Mouse (Mus musculus) right cerebral cortex, adult 2 months (tissue): ENCODE measurements around the gene Caln1.

ENCODE experiments used
- DNase-seq, 2 experiments: peaks; one replicate each; pipeline ENCODE4 v3.0.0; 2021 to 2022; ENCODE audit warnings: low spot score in 2 of 2

Caln1 gene

GRCm38 (mm10) chr5:130812556-130812955 is 443.3 kb downstream of the Caln1 start:
- DNase-seq, result peak in 1 of 2 experiments; percentile 12

- DNase-seq, result no peak
Measured at GRCm38 (mm10) chr5:130813089-130813488, 443.8 kb downstream of the Caln1 start.

- DNase-seq, result no peak
Measured at GRCm38 (mm10) chr5:130815352-130815751, 446.1 kb downstream of the Caln1 start.

GRCm38 (mm10) chr5:130820021-130820648 is 450.9 kb downstream of the Caln1 start:
- no peak for DNase-seq

GRCm38 (mm10) chr5:130820661-130821060 is 451.4 kb downstream of the Caln1 start:
- no peak for DNase-seq

GRCm38 (mm10) chr5:130825797-130826196 is 456.5 kb downstream of the Caln1 start:
- DNase-seq, result no peak

- DNase-seq, result no peak
Measured at GRCm38 (mm10) chr5:130848562-130848961, 479.3 kb downstream of the Caln1 start.

- no peak for DNase-seq
Measured at GRCm38 (mm10) chr5:130849610-130850009, 480.4 kb downstream of the Caln1 start.

- no peak for DNase-seq
Measured at GRCm38 (mm10) chr5:130852182-130852581, 482.9 kb downstream of the Caln1 start.

- peak; percentile 90 to 92 for DNase-seq
Measured at GRCm38 (mm10) chr5:130853371-130853770, 484.1 kb downstream of the Caln1 start.

GRCm38 (mm10) chr5:130854430-130854829 is 485.2 kb downstream of the Caln1 start:
- peak; percentile 76 to 81 for DNase-seq

GRCm38 (mm10) chr5:130858148-130858547 is 488.9 kb downstream of the Caln1 start:
- DNase-seq, result peak; percentile 47 to 75

- no peak for DNase-seq
Measured at GRCm38 (mm10) chr5:130858706-130859105, 489.5 kb downstream of the Caln1 start.

- DNase-seq, result no peak
Measured at GRCm38 (mm10) chr5:130859736-130860135, 490.5 kb downstream of the Caln1 start.

GRCm38 (mm10) chr5:130862302-130862701 is 493.0 kb downstream of the Caln1 start:
- peak; percentile 78 to 81 for DNase-seq

- DNase-seq, result no peak
Measured at GRCm38 (mm10) chr5:130869869-130870268, 500.6 kb downstream of the Caln1 start.

- no peak for DNase-seq
Measured at GRCm38 (mm10) chr5:130871086-130871485, 501.8 kb downstream of the Caln1 start.

GRCm38 (mm10) chr5:130875391-130875790 is 506.1 kb downstream of the Caln1 start:
- DNase-seq, result no peak

- DNase-seq, result no peak
Measured at GRCm38 (mm10) chr5:130880331-130880730, 511.1 kb downstream of the Caln1 start.

GRCm38 (mm10) chr5:130891735-130892134 is 522.5 kb downstream of the Caln1 start:
- no peak for DNase-seq

- no peak for DNase-seq
Measured at GRCm38 (mm10) chr5:130895991-130896390, 526.7 kb downstream of the Caln1 start.
